Mouse (Mus musculus) stomach, embryonic 16.5 days (tissue): ENCODE measurements around the gene Smad6. TPM values are rescaled to one million over a fixed set of nuclear protein-coding genes. Genes with fewer than 3 reads are reported as not detected.

ENCODE experiments used
- ATAC-seq: fragments of 200-750 bp; cut with Nextera tagmentation; 2 replicates; pipeline ENCODE4 v1.8.0; 2017; ENCODE audit warnings: moderate number of reproducible peaks, moderate TSS enrichment; ENCODE audit not compliant: insufficient read depth, low FRiP score
- H3K27ac ChIP-seq: fragments of 300-500 bp; sonication (generic); 2 replicates; pipeline ENCODE4 v1.5.1; 2014; ENCODE audit warnings: low read length
- H3K27me3 ChIP-seq: fragments of 300-500 bp; sonication (generic); 2 replicates; pipeline ENCODE4 v1.6.1; 2014; ENCODE audit warnings: low read length, control low read depth, mixed read lengths; ENCODE audit not compliant: control insufficient read depth, insufficient read depth
- H3K36me3 ChIP-seq: fragments of 300-500 bp; sonication (generic); 2 replicates; pipeline ENCODE4 v1.6.1; 2014; ENCODE audit warnings: low read length; ENCODE audit not compliant: control insufficient read depth, insufficient read depth
- H3K4me1 ChIP-seq: fragments of 300-500 bp; sonication (generic); 2 replicates; pipeline ENCODE4 v1.6.1; 2014; ENCODE audit warnings: low read length, control low read depth, mixed read lengths; ENCODE audit not compliant: control insufficient read depth, insufficient read depth
- H3K4me2 ChIP-seq: fragments of 300-500 bp; sonication (generic); 2 replicates; pipeline ENCODE4 v1.6.1; 2014; ENCODE audit warnings: low read depth, low read length, mixed read lengths
- H3K4me3 ChIP-seq: fragments of 300-500 bp; sonication (generic); replicated peaks from 2 replicates; pipeline ENCODE4 v1.5.1; 2014; ENCODE audit warnings: mild to moderate bottlenecking, low read length
- H3K9ac ChIP-seq: fragments of 300-500 bp; sonication (generic); 2 replicates; pipeline ENCODE4 v1.6.1; 2014; ENCODE audit warnings: low read length
- H3K9me3 ChIP-seq: fragments of 300-500 bp; sonication (generic); replicated peaks from 2 replicates; pipeline ENCODE4 v1.6.1; 2016; ENCODE audit warnings: low read length, control low read depth; ENCODE audit not compliant: control insufficient read depth
- WGBS: fragments of 180-500 bp; shearing (Covaris S2); extraction: QIAGEN DNeasy Blood & Tissue Kit; methylation state at CpG from one replicate; pipeline ENCODE4 v1.1.7; 2014; 5-methylcytosine and 5-hydroxymethylcytosine counted together
- polyA plus RNA-seq: library from polyadenylated mRNA; unstranded; fragments of >200 nt; fragmentation: Nextera tagmentation; extraction: Ambion mirVana; gene quantifications from 2 replicates; pipeline ENCODE4 v1.2.1, GENCODE M21; 2015

Smad6 gene
- polyA plus RNA-seq, 1 experiment from 2014 or later: 3.3 TPM

- no peaks in the 10 kb centered on the region for H3K27me3 ChIP-seq
- H3K4me1 ChIP-seq: peaks cover 13% of the 10 kb centered on the region; the same call in 1 of the 2 replicates
- no peak overlapping the region for H3K4me2 ChIP-seq
- peak; percentile 31; the same call in 1 of the 2 replicates for ATAC-seq
- H3K36me3 ChIP-seq: no peaks in the 10 kb centered on the region
- H3K9me3 ChIP-seq: no peaks in the 10 kb centered on the region
- 68% methylated on average over 4 of the region's 4 CpGs for WGBS
- no peak overlapping the region for H3K27ac ChIP-seq
- no peak overlapping the region for H3K4me3 ChIP-seq
- H3K9ac ChIP-seq: 0 out of 2 replicates have a peak overlapping the region, but pooled peaks have one; percentile 33
These were observed 24.4 kb downstream of the Smad6 start for GRCm38 (mm10) chr9:63997439-63997838.

- no peaks in the 10 kb centered on the region for H3K9me3 ChIP-seq
- no peak overlapping the region for H3K4me2 ChIP-seq
- no peak overlapping the region for H3K9ac ChIP-seq
- no peaks in the 10 kb centered on the region for H3K36me3 ChIP-seq
- no peaks in the 10 kb centered on the region for H3K27me3 ChIP-seq
- H3K27ac ChIP-seq: peak overlapping the region; percentile 71
- WGBS: 79% methylated on average over 5 of the region's 5 CpGs
- H3K4me1 ChIP-seq: peaks cover 26% of the 10 kb centered on the region
- ATAC-seq: no peak
- H3K4me3 ChIP-seq: no peak overlapping the region
These were observed 28.6 kb downstream of the Smad6 start for GRCm38 (mm10) chr9:63993256-63993655.

- Histone ChIP-seq H3K36me3 (no peaks in the 10 kb centered on the region), H3K9ac (no peak overlapping the region), H3K27ac (peak overlapping the region; percentile 71), H3K9me3 (no peaks in the 10 kb centered on the region), H3K27me3 (no peaks in the 10 kb centered on the region), H3K4me3 (no peak overlapping the region), H3K4me1 (peaks cover 21% of the 10 kb centered on the region), H3K4me2 (no peak overlapping the region)
- 0 out of 2 replicates have a peak, but pooled peaks have one; percentile 24 for ATAC-seq
- WGBS: 49% methylated on average over 4 of the region's 4 CpGs
These were observed 29.1 kb downstream of the Smad6 start for GRCm38 (mm10) chr9:63992761-63993160.

- no peaks in the 10 kb centered on the region for H3K9me3 ChIP-seq
- 72% methylated on average over 4 of the region's 4 CpGs for WGBS
- H3K4me1 ChIP-seq: peaks cover 22% of the 10 kb centered on the region
- no peak for ATAC-seq
- H3K27me3 ChIP-seq: no peaks in the 10 kb centered on the region
- peak overlapping the region; percentile 71; the same call in 1 of the 2 replicates for H3K27ac ChIP-seq
- no peak overlapping the region for H3K4me2 ChIP-seq
- H3K36me3 ChIP-seq: no peaks in the 10 kb centered on the region
- H3K9ac ChIP-seq: no peak overlapping the region
- H3K4me3 ChIP-seq: no peak overlapping the region
These were observed 30.7 kb downstream of the Smad6 start for GRCm38 (mm10) chr9:63991193-63991592.

- ATAC-seq: no peak
- 51% methylated on average over 8 of the region's 8 CpGs for WGBS
- Histone ChIP-seq H3K4me2 (no peak overlapping the region), H3K36me3 (no peaks in the 10 kb centered on the region), H3K27ac (no peak overlapping the region), H3K9me3 (no peaks in the 10 kb centered on the region), H3K4me3 (no peak overlapping the region), H3K9ac (no peak overlapping the region), H3K4me1 (peaks cover 33% of the 10 kb centered on the region), H3K27me3 (no peaks in the 10 kb centered on the region)
These were observed 32.2 kb downstream of the Smad6 start for GRCm38 (mm10) chr9:63989641-63990040.

- H3K36me3 ChIP-seq: no peaks in the 10 kb centered on the region
- no peak overlapping the region for H3K9ac ChIP-seq
- 64% methylated on average over 12 of the region's 12 CpGs for WGBS
- H3K4me3 ChIP-seq: no peak overlapping the region
- ATAC-seq: no peak
- no peak overlapping the region for H3K27ac ChIP-seq
- H3K4me1 ChIP-seq: peaks cover 37% of the 10 kb centered on the region
- H3K27me3 ChIP-seq: no peaks in the 10 kb centered on the region
- no peak overlapping the region for H3K4me2 ChIP-seq
- no peaks in the 10 kb centered on the region for H3K9me3 ChIP-seq
These were observed 32.6 kb downstream of the Smad6 start for GRCm38 (mm10) chr9:63989214-63989613.

GRCm38 (mm10) chr9:63985125-63985524, 36.7 kb downstream of the Smad6 start:
- no peaks in the 10 kb centered on the region for H3K27me3 ChIP-seq
- H3K36me3 ChIP-seq: no peaks in the 10 kb centered on the region; the same call in 1 of the 2 replicates
- WGBS: 46% methylated on average over 6 of the region's 6 CpGs
- ATAC-seq: no peak
- peak overlapping the region; percentile 45; the same call in 1 of the 2 replicates for H3K9ac ChIP-seq
- H3K4me3 ChIP-seq: no peak overlapping the region
- H3K27ac ChIP-seq: peak overlapping the region; percentile 82
- H3K4me1 ChIP-seq: peaks cover 64% of the 10 kb centered on the region
- no peaks in the 10 kb centered on the region for H3K9me3 ChIP-seq
- H3K4me2 ChIP-seq: no peak overlapping the region

- 85% methylated on average over 12 of the region's 12 CpGs for WGBS
- Histone ChIP-seq H3K27ac (0 out of 2 replicates have a peak overlapping the region, but pooled peaks have one; percentile 24), H3K4me1 (peaks cover 72% of the 10 kb centered on the region), H3K9ac (no peak overlapping the region), H3K27me3 (no peaks in the 10 kb centered on the region), H3K4me2 (no peak overlapping the region), H3K36me3 (no peaks in the 10 kb centered on the region; the same call in 1 of the 2 replicates), H3K9me3 (no peaks in the 10 kb centered on the region), H3K4me3 (no peak overlapping the region)
- no peak for ATAC-seq
These were observed 38.8 kb downstream of the Smad6 start for GRCm38 (mm10) chr9:63982937-63983632.

GRCm38 (mm10) chr9:63981912-63982311, 39.9 kb downstream of the Smad6 start:
- ATAC-seq: no peak
- Histone ChIP-seq H3K4me2 (no peak overlapping the region), H3K4me1 (peaks cover 71% of the 10 kb centered on the region)

More at GRCm38 (mm10) chr9:63981912-63982311, 39.9 kb downstream of the Smad6 start:
- Histone ChIP-seq H3K27me3 (no peaks in the 10 kb centered on the region), H3K36me3 (no peaks in the 10 kb centered on the region; the same call in 1 of the 2 replicates), H3K9ac (no peak overlapping the region), H3K27ac (no peak overlapping the region), H3K9me3 (no peaks in the 10 kb centered on the region), H3K4me3 (no peak overlapping the region)
- WGBS: 72% methylated on average over 4 of the region's 4 CpGs
